Mouse (Mus musculus): ENCODE data around the gene Ptpru. TPM values are rescaled to one million over a fixed set of nuclear protein-coding genes. Genes with fewer than 3 reads are reported as not detected.
A peak's percentile ranks its signal among the peaks of the same experiment; 100 is the strongest.

Ptpru gene
- total and polyA plus RNA-seq, 3 experiments = 0.38 TPM; not detected in 2

GRCm38 (mm10) chr4:131845991-131846778 lies 8.1 kb upstream of the Ptpru start:
- no peak overlapping the region for H3K9ac ChIP-seq (ENCODE audit: insufficient read depth, low read depth)
- H3K79me2 ChIP-seq (replicated peaks; ENCODE audit: control insufficient read depth, extremely low read depth, insufficient read depth, poor library complexity, severe bottlenecking) = peaks cover 7% of the 10 kb centered on the region
- no peaks in the 10 kb centered on the region for H3K9me3 ChIP-seq (replicated peaks; ENCODE audit: low read length)
- H3K27ac ChIP-seq (ENCODE audit: insufficient read depth, low read depth) = no peak overlapping the region
- peak overlapping the region; percentile 45 for H3K4me2 ChIP-seq (ENCODE audit: insufficient read depth, low read depth, poor library complexity, severe bottlenecking)
- H3K4me1 ChIP-seq (ENCODE audit: control insufficient read depth in 1 of 2, insufficient read depth in 2 of 2) = peaks cover 12 to 30% of the 10 kb centered on the region in 2 experiments
- DNase-seq (ENCODE audit: extremely low read depth) = no peak
- H3K4me3 ChIP-seq (replicated peaks in 1 of 3; ENCODE audit: low read depth in 2 of 3, low read length in 2 of 3, poor library complexity in 1 of 3) = no peak overlapping the region
- dilution Hi-C loops (cut with MboI; ENCODE audit: extremely low pct_ligation_motif_present, extremely low pct_unique_long_range_greater_than_20kb, low sequenced_read_pairs) (no loop called here), in situ Hi-C loops (cut with MboI; ENCODE audit: low pct_ligation_motif_present, low pct_unique_long_range_greater_than_20kb, low sequenced_read_pairs) (loop anchor here (10.0 kb wide), 1 partner anchor 891 kb away; no protein-coding TSS in a partner anchor)
- TF ChIP-seq EP300 (IDR thresholded peaks at IDR 0.05; ENCODE audit: low read length) (peak; percentile 66), JUN (IDR thresholded peaks at IDR 0.05; ENCODE audit: insufficient read depth, low read depth, low read length) (0 out of 2 replicates have a peak, but pooled peaks have one; percentile 23), IRF4 (IDR thresholded peaks at IDR 0.05; ENCODE audit: low read depth, low read length) (peak; percentile 95), UBTF (IDR thresholded peaks at IDR 0.05; ENCODE audit: low read depth, low read length) (no peak), TCF12 (IDR thresholded peaks at IDR 0.05; ENCODE audit: low read depth, low read length) (peak; percentile 44; the same call in 1 of the 2 replicates), BHLHE40 (IDR thresholded peaks at IDR 0.05; ENCODE audit: low read depth, low read length) (peak; percentile 43)
- peaks cover 17% of the 10 kb centered on the region for H3K27me3 ChIP-seq (replicated peaks)
- peaks cover 0 to 56% of the 10 kb centered on the region in 2 experiments for H3K36me3 ChIP-seq (replicated peaks in 1 of 2; ENCODE audit: control insufficient read depth in 1 of 2, insufficient read depth in 1 of 2, low read length in 1 of 2)

GRCm38 (mm10) chr4:131843290-131843743 lies 5.2 kb upstream of the Ptpru start, which contains the start of gene Mecr:
Mecr (plus strand) TSS chr4:131843470.
- Histone ChIP-seq H3K9me3 (replicated peaks; ENCODE audit: low read length) (no peaks in the 10 kb centered on the region), H3K79me2 (replicated peaks; ENCODE audit: control insufficient read depth, extremely low read depth, insufficient read depth, poor library complexity, severe bottlenecking) (peaks cover 7% of the 10 kb centered on the region), H3K36me3 (replicated peaks in 1 of 2; ENCODE audit: control insufficient read depth in 1 of 2, insufficient read depth in 1 of 2, low read length in 1 of 2) (peaks cover 0 to 28% of the 10 kb centered on the region in 2 experiments), H3K27ac (ENCODE audit: insufficient read depth, low read depth) (no peak within 1 kb of the TSS), H3K4me1 (ENCODE audit: control insufficient read depth in 1 of 2, insufficient read depth in 2 of 2) (peaks cover 12 to 33% of the 10 kb centered on the region in 2 experiments), H3K4me3 (replicated peaks in 1 of 3; ENCODE audit: low read depth in 2 of 3, low read length in 2 of 3, poor library complexity in 1 of 3) (peak within 1 kb of the TSS; percentile 77 to 94 (median 84)), H3K27me3 (replicated peaks) (peaks cover 44% of the 10 kb centered on the region), H3K9ac (ENCODE audit: insufficient read depth, low read depth) (peak within 1 kb of the TSS; percentile 52), H3K4me2 (ENCODE audit: insufficient read depth, low read depth, poor library complexity, severe bottlenecking) (peak within 1 kb of the TSS; percentile 53)
- peak; percentile 89 for DNase-seq (ENCODE audit: extremely low read depth)
- in situ Hi-C loops (cut with MboI; ENCODE audit: low pct_ligation_motif_present, low pct_unique_long_range_greater_than_20kb, low sequenced_read_pairs) (loop anchor here (10.0 kb wide), 1 partner anchor 889 kb away; no protein-coding TSS in a partner anchor), dilution Hi-C loops (cut with MboI; ENCODE audit: extremely low pct_ligation_motif_present, extremely low pct_unique_long_range_greater_than_20kb, low sequenced_read_pairs) (no loop called here)
- no peak for TF ChIP-seq E2F4 (IDR thresholded peaks at IDR 0.05; ENCODE audit: insufficient replicate concordance, low read depth, low read length)
- TF ChIP-seq POLR2AphosphoS2 (IDR thresholded peaks at IDR 0.05; ENCODE audit: low read depth, low read length) = peak; percentile 65; the same call in 1 of the 2 replicates
- no peak for TF ChIP-seq NRF1 (IDR thresholded peaks at IDR 0.05; ENCODE audit: low read depth, low read length)
- peak; percentile 94 for TF ChIP-seq POLR2A (IDR thresholded peaks at IDR 0.05; ENCODE audit: low read depth, low read length)
- peak; percentile 79; the same call in 1 of the 2 replicates for TF ChIP-seq ZMIZ1 (IDR thresholded peaks at IDR 0.05; ENCODE audit: low read depth, low read length)
- TF ChIP-seq JUN (IDR thresholded peaks at IDR 0.05; ENCODE audit: insufficient read depth, low read depth, low read length) = no peak
- peak; percentile 99 for TF ChIP-seq SIN3A (IDR thresholded peaks at IDR 0.05; ENCODE audit: low read length)
- TF ChIP-seq USF1 (IDR thresholded peaks at IDR 0.05; ENCODE audit: low read depth, low read length) = peak; percentile 62
- peak; percentile 38; the same call in 1 of the 2 replicates for TF ChIP-seq BHLHE40 (IDR thresholded peaks at IDR 0.05; ENCODE audit: low read depth, low read length)
- no peak for TF ChIP-seq JUND (conservative IDR thresholded peaks at IDR 0.05; ENCODE audit: low read depth, low read length)
- no peak for TF ChIP-seq ZC3H11A (IDR thresholded peaks at IDR 0.05; ENCODE audit: low read depth, low read length)
- TF ChIP-seq RCOR1 (conservative IDR thresholded peaks at IDR 0.05; ENCODE audit: low read depth, low read length) = no peak
- TF ChIP-seq CTCF (conservative IDR thresholded peaks at IDR 0.05 in 1 of 2, IDR thresholded peaks at IDR 0.05 in 1 of 2; ENCODE audit: low read depth in 2 of 2, low read length in 2 of 2) = no peak
- TF ChIP-seq HCFC1 (IDR thresholded peaks at IDR 0.05; ENCODE audit: low read depth, low read length) = peak; percentile 87
- TF ChIP-seq RAD21 (IDR thresholded peaks at IDR 0.05; ENCODE audit: low read depth, low read length) = no peak
- 0 out of 2 replicates have a peak, but pooled peaks have one; percentile 54 for TF ChIP-seq MAZ (IDR thresholded peaks at IDR 0.05; ENCODE audit: low read depth, low read length)
- no peak for TF ChIP-seq CHD1 (IDR thresholded peaks at IDR 0.05; ENCODE audit: low read depth, low read length)
- peak; percentile 68 for TF ChIP-seq TCF12 (IDR thresholded peaks at IDR 0.05; ENCODE audit: low read depth, low read length)
- TF ChIP-seq MYC (IDR thresholded peaks at IDR 0.05; ENCODE audit: low read depth, low read length) = peak; percentile 87
- peak; percentile 56; the same call in 1 of the 2 replicates for TF ChIP-seq KAT2A (IDR thresholded peaks at IDR 0.05; ENCODE audit: insufficient replicate concordance, low read length)
- peak; percentile 87 for TF ChIP-seq MAX (IDR thresholded peaks at IDR 0.05; ENCODE audit: low read length)
- TF ChIP-seq ZKSCAN1 (IDR thresholded peaks at IDR 0.05; ENCODE audit: borderline replicate concordance, low read depth, low read length) = no peak
- TF ChIP-seq NELFE (IDR thresholded peaks at IDR 0.05; ENCODE audit: low read depth, low read length) = peak; percentile 78
- peak; percentile 75; the same call in 1 of the 2 replicates for TF ChIP-seq ELF1 (IDR thresholded peaks at IDR 0.05; ENCODE audit: low read depth, low read length)
- peak; percentile 89 for TF ChIP-seq TBP (conservative IDR thresholded peaks at IDR 0.05; ENCODE audit: low read depth, low read length)
- TF ChIP-seq IRF4 (IDR thresholded peaks at IDR 0.05; ENCODE audit: low read depth, low read length) = no peak; the same call in 1 of the 2 replicates
- TF ChIP-seq MXI1 (IDR thresholded peaks at IDR 0.05; ENCODE audit: low read depth, low read length) = peak; percentile 99
- TF ChIP-seq EP300 (IDR thresholded peaks at IDR 0.05; ENCODE audit: low read length) = no peak
